Mouse (Mus musculus): Measurements from ENCODE around the gene Mmp19. TPM values are rescaled to one million over a fixed set of nuclear protein-coding genes. Genes with fewer than 3 reads are reported as not detected.

Gene Mmp19
- total RNA-seq, 2 experiments from 2014 or later: 0.83 to 1.2 TPM

- DNase-seq (ENCODE audit: low spot score in 2 of 2): no peak
These were observed 57.7 kb downstream of the Mmp19 start for GRCm38 (mm10) chr10:128848426-128848825.

- no peak for DNase-seq (ENCODE audit: low spot score in 2 of 2)
These were observed 59.6 kb downstream of the Mmp19 start for GRCm38 (mm10) chr10:128850339-128850738.

Other genes starting within 250 kb of the Mmp19 start
- 10 to 100 TPM in 1 of 2 experiments, 1 to 10 TPM in 1; 9.1 to 12.0 TPM for gene Zc3h10, start 243.1 kb upstream of the Mmp19 start, total RNA-seq (2021)
- gene Rpl41, start 241.6 kb upstream of the Mmp19 start, total RNA-seq (2021): 1,000 to 10,000 TPM; 1,911 to 2,072 TPM
- gene Pa2g4, start 224.9 kb upstream of the Mmp19 start, total RNA-seq (2021): 10 to 100 TPM; 72.9 to 74.1 TPM
- gene Erbb3, start 201.3 kb upstream of the Mmp19 start, total RNA-seq (2021): 1 to 10 TPM; 5.6 to 6.5 TPM
- gene Rps26, start 164.2 kb upstream of the Mmp19 start, total RNA-seq (2021): 100 to 1,000 TPM; 329 to 373 TPM
- 10 to 100 TPM; 12.9 to 13.7 TPM for gene Ikzf4, start 144.9 kb upstream of the Mmp19 start, total RNA-seq (2021)
- 10 to 100 TPM; 12.2 to 12.6 TPM for gene Suox, start 116.8 kb upstream of the Mmp19 start, total RNA-seq (2021)
- gene Rab5b, start 94.6 kb upstream of the Mmp19 start, total RNA-seq (2021): 100 to 1,000 TPM; 127 to 133 TPM
- 1 to 10 TPM; 1.5 to 1.6 TPM for gene Pmel, start 86.7 kb upstream of the Mmp19 start, total RNA-seq (2021)
- gene Cdk2, start 85.9 kb upstream of the Mmp19 start, total RNA-seq (2021): 1 to 10 TPM; 6.1 to 9.3 TPM
- 10 to 100 TPM; 10.4 to 10.5 TPM for gene Dgka, start 46.1 kb upstream of the Mmp19 start, total RNA-seq (2021)
- 10 to 100 TPM; 30.2 to 31.0 TPM for gene Pym1, start 43.0 kb upstream of the Mmp19 start, total RNA-seq (2021)
- gene Dnajc14, start 13.2 kb downstream of the Mmp19 start, total RNA-seq (2021): 10 to 100 TPM; 63.7 to 67.1 TPM
- 10 to 100 TPM; 12.6 to 13.1 TPM for gene Tmem198b, start 13.5 kb downstream of the Mmp19 start, total RNA-seq (2021)
- gene Sarnp, start 26.4 kb downstream of the Mmp19 start, total RNA-seq (2021): 10 to 100 TPM; 35.5 to 42.2 TPM
- gene Ormdl2, start 30.7 kb downstream of the Mmp19 start, total RNA-seq (2021): 10 to 100 TPM in 1 of 2 experiments, 1 to 10 TPM in 1; 7.4 to 10.4 TPM
- gene Gdf11, start 100.8 kb downstream of the Mmp19 start, total RNA-seq (2021): 10 to 100 TPM; 23.3 to 26.4 TPM
- gene Cd63, start 110.1 kb downstream of the Mmp19 start, total RNA-seq (2021): 10 to 100 TPM; 76.7 to 86.1 TPM
- 1 to 10 TPM; 8.1 to 8.8 TPM for gene Rdh5, start 132.0 kb downstream of the Mmp19 start, total RNA-seq (2021)
- 10 to 100 TPM; 96.9 to 98.1 TPM for gene Bloc1s1, start 133.1 kb downstream of the Mmp19 start, total RNA-seq (2021)
- gene Itga7, start 142.9 kb downstream of the Mmp19 start, total RNA-seq (2021): 10 to 100 TPM; 28.1 to 28.5 TPM
- gene Mettl7b, start 170.1 kb downstream of the Mmp19 start, total RNA-seq (2021): not detected
- gene Olfr9, start 198.5 kb downstream of the Mmp19 start, total RNA-seq (2021): not detected
- not detected for gene Olfr763, start 219.9 kb downstream of the Mmp19 start, total RNA-seq (2021)
- gene Olfr764-ps1, start 249.0 kb downstream of the Mmp19 start, total RNA-seq (2021): not detected